Mouse (Mus musculus): ENCODE measurements at regions not wholly inside any gene's neighbourhood (a gene's known extent, or its start where the extent isn't known, plus 50 kb on each side); places are given as distances from the start of the nearest gene placed in this dataset.

- no peak for TF ChIP-seq CTCF (IDR thresholded peaks at IDR 0.05)
- no peak for TF ChIP-seq EP300 (IDR thresholded peaks at IDR 0.05)
Observed at GRCm38 (mm10) chr17:85895978-85896377, 207.9 kb upstream of the Six2 start.

Data from lung, postnatal 0 days (tissue).